Mouse (Mus musculus) hematopoietic stem cell, adult 5-6 weeks (primary cell): Measurements from ENCODE around the gene Stat4. TPM values are rescaled to one million over a fixed set of nuclear protein-coding genes. Genes with fewer than 3 reads are reported as not detected.

Source experiments
- ATAC-seq, 2 experiments: fragments of 125-278 bp in 1 of 2; replicated peaks in 1 of 2; 2 replicates each; pipeline ENCODE4 v1.8.0; 2016 to 2017; ENCODE audit warnings: inconsistent platforms in 2 of 2, mild to moderate bottlenecking in 2 of 2, moderate number of reproducible peaks in 2 of 2, low read depth in 1 of 2, moderate TSS enrichment in 1 of 2; ENCODE audit not compliant: low FRiP score in 2 of 2, poor library complexity in 2 of 2, severe bottlenecking in 2 of 2, insufficient read depth in 1 of 2, low TSS enrichment in 1 of 2
- total RNA-seq: library from RNA; stranded (forward); fragments of 172-1452, 232-1000 nt; gene quantifications from 2 replicates; pipeline ENCODE4 v1.2.3, GENCODE M21; 2017

Stat4 gene
- total RNA-seq = 84.6 and 99.7 TPM in 2 replicates

DNA sequence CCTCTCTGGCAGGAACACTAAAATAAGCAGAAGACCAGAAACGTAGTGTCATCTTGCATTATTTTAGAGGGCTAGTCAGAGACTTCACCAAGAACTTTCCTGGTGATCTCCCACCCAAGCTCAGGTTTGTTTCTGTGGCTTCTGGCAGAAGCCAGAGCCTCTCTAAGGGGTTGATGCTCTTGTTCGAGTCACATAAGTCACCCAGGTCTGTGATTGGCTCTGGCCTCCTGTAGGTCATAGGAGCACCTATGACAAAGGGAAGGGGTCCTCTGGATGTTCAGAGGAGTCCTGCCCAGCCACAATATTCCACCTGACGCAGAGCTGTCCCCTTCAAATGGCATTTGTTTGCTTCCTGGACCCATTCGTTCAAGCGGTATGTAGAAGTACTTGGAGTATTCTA is at the start of gene Stat4:
Gene Stat4, plus strand, starts transcription at position 301 of the 400 bp plus-strand sequence.
- no peak for ATAC-seq

DNA sequence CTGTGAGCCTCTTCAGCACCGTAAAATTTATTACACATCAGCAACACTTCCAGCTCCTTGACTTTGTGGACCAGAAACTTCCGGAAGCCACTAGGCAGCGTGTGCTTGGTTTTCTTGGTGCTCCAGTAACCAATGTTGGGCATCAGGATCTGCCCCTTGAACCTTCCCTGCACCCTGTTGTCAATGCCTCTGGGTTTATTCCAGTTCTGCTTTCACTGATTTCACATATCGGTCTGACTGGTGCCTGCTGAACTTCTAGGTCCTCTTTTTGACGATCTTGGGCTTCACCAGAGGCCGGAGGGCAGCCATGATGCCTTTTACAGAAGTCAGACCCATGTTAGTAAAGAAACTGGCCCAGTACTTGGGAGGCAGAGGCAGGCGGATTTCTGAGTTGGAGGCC is 48.6 kb upstream of the Stat4 start:
- ATAC-seq = no peak

DNA sequence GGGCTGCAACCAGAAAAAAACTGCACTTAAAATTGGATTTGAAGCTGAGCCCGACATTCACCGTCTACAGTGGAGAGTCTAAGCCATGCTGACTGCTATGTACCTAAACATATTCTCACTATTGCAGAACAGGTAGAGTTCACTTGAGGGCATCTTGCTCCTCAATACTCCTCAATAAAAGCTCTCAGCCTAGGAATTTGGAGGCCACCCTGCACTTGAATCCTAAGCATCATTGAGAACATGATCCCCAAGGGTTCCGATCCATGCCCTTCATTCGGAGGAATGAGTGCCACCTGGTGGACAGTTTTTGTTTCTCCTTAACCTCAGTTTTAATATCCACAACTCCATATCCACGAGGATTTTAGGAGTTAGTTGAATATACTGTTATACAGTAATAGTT is 42.2 kb upstream of the Stat4 start:
- ATAC-seq = peak in 1 of 2 experiments; percentile 37; a peak in 3 of 4 replicates

DNA sequence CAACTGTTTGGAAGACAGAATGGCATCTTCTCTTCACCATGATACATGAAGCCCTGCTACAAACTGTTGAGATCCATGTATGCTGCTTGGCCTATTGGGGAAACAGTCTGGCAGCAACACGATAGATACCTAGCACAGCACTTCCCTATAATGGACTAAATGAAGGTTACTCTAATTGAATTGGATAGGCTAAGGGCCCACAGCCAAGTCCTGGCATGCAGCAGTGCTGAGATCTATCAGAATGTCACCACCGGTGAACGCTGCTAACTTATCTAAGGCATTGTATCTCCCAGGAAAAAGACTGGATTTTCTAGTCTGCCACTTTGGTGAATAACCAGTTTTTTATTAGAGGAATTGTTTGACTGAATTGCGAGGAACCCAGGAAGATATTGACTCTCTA is 39.8 kb upstream of the Stat4 start:
- ATAC-seq = no peak

DNA sequence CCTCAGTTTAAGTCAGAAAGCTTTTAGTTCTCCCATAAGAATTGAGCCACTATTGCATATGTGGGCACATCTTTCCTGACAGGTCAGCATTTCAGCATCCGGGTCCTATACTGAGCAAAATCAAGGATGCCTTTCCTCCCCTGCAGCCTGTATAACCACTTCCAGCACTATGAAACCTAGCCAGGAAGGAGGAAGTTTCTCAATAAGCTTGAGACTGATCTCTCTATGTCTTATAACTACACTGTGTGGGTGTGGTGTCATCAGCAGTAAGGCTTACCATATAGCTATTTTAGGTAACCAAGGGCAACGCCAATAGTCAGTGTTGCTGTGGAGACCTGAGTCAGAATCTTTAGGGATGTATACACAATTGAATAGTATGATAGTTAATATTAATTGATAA is 22.3 kb upstream of the Stat4 start:
- peak in 1 of 2 experiments; percentile 39; a peak in 1 of 4 replicates for ATAC-seq

DNA sequence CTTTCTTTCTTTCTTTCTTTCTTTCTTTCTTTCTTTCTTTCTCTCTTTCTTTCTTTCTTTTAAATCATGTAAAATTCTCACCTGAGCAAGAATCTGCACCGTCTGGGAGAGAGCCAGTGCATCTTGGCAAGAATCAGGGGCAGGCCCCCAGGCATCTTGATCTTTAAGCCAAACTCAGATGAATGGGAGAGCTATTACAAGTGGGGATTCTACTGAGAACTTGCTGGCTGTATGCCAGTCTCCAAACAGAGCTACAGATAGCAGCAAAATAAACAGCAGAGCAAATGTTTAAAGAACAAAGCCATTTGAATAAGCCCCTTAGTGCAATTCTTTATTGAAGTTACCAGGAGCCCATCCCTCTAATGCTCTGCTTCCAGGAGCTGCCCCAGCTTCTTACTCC is 18.0 kb upstream of the Stat4 start:
- ATAC-seq = no peak

DNA sequence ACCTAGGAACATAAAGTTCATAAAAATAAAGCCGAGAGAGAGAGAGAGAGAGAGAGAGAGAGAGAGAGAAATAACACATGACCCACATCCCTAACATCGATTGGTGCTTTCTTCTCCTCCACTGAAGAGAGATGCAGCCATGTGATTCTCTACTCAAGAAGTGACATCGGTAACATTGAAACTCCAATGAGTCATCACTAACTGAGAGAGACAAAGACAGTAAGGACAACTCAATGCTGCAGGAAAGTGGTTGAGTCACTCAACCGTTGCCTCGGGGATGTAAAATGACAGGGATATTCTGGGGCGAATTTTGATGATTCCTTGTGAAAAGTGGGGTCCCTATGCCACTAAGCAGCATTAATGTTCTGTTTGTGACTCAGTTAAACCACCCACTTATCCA is 16.8 kb upstream of the Stat4 start:
- no peak for ATAC-seq

DNA sequence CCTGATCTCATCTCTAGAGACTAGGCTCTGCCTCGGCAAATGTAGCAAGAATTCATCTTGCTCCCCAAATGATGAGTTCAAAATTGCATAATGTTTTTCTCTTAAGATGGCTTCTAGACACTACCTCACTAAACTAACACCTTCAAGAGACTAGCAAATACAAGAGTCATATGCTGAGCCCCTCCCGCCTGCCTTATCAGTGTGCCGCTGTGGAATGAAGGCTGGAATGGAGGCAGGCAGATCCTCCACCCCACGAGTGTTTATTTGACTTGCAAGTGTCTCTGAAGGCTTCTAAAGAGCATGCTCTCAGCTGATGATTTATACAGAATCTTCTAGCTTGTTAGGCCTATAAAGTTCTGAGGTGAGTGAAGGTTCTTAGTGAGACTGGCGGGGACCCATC is 11.4 kb upstream of the Stat4 start:
- ATAC-seq = no peak

DNA sequence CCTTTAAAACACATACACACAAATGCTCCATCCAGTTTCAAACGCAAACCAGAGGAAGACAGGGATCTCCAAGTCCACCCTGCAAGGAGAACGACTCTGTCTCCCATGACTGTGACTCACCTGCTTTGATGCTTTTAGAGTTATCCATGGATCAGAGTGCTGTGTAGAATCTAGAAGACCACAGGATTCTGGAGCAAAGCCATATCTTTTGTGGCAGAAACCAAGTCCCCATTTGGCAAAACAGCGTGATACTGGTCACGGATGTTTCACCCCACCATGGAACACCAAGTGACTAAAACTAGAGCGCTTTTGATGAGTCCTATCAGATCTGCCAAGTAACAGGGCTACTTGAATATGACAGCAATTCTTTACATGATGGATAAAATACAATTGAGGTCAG is 7.9 kb upstream of the Stat4 start:
- ATAC-seq = no peak

DNA sequence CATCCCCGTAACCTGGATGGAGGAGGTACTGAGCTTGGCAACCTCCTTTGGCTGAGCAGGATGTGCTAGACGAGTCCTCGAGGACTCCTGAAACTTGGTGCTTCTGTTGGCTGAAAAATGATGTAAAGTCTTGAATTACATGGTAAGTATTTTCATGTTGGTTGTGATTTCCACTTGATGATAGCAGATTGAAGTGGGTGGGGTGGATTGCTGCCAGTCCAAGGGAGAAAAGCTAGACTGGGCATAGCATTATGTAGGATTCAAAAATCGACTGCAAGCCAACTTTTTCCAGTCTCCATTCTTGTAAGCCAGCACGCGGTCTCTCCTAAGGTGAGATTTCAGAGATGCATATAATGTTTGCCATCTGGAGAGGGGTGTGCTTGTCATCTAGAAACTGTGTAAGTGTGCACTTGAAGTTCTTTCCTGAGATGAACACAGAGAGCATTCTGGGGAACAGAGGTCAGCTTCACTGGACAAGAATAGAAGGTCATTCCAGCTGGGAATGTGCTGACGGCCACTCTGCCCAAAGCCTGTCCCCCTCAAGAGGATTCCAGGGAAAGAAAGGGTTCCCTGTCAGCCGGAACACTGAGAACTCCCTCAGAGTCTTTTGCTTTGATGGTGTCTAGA is 5.1 kb downstream of the Stat4 start:
- ATAC-seq = no peak

DNA sequence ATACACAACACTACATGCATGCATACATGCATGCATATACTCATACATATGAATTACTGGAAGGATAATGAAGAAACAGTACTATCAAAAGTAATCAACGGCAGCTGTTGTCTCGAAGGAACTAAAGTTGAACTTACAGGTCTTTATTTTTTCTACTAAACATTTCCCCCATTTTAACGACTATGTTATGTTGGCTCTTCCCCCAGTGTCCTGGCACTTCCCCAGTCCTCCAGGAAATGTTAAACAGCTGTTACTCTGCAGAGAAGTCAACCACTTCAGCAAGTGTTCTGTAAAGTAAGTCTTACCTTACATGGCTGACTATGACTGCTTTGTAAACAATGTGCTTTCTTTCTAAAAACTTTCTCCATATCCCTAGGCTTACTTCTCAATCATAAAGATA is 9.1 kb downstream of the Stat4 start:
- ATAC-seq = no peak

DNA sequence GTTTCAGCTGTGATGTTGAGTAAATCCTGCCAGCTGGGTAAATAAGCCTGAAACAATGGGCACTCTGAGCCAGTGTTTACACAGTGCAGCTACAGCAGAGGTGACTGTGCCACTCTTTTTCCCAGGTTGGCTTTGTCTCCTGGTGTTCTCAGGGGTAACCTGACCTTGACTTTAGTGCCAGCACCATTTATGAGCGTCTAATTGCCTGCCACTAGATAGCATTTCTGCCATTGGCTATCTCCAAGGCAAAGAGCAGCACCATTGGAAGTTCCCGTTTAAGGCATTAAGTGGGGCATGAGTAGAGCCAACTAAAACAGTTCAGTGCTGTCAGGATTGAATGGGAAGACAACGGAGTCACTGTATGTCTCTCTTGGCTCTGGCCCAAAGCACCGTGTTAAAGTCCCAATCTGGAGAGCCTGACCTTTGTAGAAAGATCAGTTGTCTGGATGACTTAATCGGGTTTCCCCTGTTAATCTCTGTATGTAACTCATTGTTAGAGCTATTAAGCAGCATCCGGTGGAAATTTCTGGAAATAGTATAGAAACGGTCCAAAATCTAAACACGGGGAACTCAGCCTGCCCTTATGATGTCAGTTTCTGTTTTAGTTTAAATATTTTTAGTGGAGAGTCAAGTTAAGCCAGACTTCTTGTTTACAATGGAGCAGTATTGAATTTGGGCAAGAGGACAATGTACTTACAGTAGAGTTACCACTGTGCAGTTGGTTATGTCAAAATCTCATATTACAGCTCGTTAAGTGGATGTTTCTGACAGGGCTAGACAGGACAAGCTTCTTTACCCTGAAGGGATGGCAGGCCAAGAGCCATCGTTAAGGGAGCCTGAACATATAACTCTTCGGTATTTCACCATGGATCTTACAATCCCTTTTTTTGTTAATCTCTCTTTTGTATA is 10.1 kb downstream of the Stat4 start:
- no peak for ATAC-seq

DNA sequence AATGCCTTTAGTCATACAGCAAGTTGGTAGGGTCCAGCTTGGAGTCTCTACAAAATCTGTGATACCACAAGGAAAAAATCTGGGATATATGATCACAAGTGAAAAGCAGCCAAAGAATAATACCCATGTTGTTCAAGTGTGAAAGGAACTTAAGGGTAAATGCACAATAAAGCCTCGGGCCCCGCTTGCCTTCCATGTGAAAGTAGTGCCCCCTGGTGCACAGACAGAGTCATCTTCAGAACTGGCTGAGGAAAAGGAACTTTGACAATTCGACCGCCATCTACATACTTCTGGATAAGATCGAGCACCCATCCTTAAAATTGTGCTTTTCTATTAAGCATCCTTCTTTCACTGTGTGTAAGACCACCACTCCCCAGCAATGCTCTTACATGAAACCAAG is 11.6 kb downstream of the Stat4 start:
- peak; percentile 75 to 83 for ATAC-seq

DNA sequence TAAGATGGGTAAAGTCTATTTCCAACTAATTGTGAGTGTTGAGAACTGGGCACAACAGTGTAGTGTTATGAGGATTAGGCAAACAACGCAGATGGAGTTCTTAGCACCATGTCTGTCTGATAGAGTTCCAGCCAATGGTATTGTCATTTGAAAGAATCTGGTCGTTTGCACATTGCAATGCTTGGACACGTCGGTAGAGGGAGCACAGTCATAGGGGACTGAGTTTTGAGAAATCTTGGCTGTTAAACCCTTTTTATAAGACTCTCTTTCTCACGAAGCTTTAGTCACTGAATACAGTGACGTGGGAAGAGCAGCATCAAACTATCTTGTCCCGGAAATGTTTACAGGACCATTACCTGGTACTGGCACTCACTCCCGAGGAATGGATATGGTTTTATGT is 17.1 kb downstream of the Stat4 start:
- ATAC-seq = peak; percentile 61 to 70

DNA sequence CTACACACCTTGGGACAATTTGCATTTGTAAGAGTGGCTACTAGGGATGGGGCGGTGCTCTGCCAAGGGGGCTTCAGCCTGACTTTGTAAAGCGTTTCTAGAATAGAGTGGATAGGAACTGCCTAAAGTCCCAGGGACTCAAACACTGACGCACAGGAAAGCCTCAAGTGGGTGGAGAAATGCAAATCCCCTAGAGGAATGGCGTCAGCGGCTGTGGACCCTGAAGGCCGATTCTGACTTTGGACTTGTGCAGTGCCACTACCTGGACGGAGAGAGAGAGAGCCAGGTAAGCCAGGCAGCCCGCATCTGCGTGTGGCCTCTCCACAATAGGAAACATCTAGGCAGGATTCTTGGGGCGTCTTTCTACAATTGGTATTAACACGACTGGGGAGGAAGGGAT is 21.5 kb downstream of the Stat4 start:
- peak; percentile 79 to 80 for ATAC-seq

DNA sequence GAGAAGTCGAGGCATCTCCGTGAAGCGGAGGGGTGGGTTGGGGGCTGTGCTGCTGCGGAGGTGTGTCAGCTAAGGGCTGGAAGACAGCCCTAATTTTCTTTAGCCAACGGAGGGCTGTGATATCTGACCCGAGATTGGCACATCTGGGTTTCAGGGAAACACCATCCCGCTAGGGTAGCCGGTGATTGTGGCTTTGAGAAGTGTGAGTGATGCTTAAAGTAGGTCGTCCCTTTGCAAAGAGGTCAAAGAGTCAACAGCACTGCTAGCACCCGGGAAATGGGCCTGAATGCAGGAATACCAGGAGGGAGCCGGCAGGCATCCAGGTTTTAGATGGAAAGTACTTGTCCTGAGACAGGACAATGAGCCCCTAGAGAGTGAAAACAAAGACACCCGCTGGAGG is 22.0 kb downstream of the Stat4 start:
- peak; percentile 28 to 30 for ATAC-seq

DNA sequence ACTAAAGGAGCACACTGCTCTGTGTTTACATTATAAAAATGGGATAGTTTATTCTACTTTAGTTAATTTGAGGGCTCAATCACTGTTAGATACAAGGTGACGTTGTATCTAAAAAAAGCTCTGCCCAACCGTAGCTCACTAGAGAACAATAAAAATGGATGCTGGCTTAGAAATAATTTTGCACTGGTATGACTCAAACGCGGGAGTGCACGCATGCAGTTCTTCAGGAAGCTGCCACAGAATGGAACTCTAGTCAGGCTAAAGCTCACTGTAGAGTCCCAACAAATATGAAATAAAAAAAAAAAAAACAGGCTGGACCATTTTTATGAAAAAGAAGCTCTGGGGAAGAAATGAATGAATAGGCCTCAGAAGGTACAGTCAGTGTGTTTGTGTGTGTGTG is 23.8 kb downstream of the Stat4 start:
- no peak for ATAC-seq

DNA sequence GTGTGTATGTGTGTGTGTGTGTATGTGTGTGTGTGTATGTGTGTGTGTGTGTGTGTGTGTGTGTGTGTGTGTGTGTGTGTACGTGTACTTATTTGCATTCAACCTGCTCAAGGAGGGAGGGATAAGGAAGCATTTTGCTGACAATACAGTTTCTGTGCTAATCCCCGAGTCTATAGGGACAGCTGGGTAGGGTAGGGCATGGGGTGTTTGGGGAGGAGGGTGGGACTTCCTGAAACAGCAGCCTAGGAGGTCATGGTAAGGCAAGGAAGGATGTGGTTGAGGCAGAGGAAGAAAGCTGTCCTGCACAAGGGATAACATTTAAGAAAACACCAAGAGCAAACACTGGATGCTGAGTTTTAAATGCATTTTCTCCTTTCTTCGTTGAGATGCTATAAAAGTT is 24.3 kb downstream of the Stat4 start:
- peak; percentile 83 to 87 for ATAC-seq

DNA sequence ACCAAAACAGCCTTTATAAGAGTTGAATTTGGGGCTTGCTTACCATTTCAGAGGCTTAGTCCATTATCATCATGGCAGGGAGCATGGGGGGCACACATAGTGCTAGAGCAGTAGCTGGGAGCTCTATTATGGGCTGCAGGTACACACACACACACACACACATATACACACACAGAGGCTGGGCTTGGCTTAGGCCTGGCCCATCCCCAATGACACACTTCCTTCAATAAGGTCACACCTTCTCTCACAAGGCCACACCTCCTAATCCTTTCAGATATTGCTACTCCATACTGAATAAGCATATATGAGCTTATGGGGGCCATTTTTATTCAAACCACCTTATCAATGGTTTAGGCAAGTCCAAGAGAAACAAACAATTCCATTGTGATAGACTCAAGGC is 25.3 kb downstream of the Stat4 start:
- no peak for ATAC-seq
